ENCODE assay signal across 29 mouse cellular contexts in the genomic region with DNA sequence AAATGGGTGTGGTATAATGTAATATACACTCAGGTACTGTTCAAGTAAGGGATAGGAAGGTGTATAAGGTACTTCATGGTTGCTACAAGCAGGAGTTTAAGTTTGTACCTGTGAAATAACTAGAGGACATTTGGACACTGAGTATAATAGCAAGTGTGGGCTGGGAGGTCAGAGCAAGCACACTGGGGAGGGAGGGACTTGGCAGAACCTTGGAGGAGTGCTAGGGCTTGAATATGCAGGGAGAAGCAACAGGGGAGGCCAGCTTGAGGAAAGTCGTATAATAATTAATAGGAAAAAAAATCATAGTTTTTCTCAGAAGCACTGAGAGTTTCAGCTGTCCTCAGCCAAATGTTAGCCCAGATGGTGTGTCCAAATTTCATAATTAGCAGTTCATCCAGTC.
A peak's percentile ranks its signal among the peaks of the same experiment; 100 is the strongest.
DNase-seq lines count a peak whose midpoint lies in the region; ATAC-seq lines count a peak whose summit lies in the region.
"Had no signal": no experiment of that assay in that cellular context is flagged by ENCODE, and none has a peak within 500 bp of the region (broad histone marks: within the 10 kb centered on the region; RNA-seq: fewer than 3 reads in every experiment).

No protein-coding gene starts in this region.

- H3K9me3 ChIP-seq in kidney, embryonic 16.5 days (ENCODE audit: low read length) = no peaks in the 10 kb centered on the region
- H3K9me3 ChIP-seq: embryonic facial prominence, embryonic 15.5 days; forebrain, embryonic 15.5 days; G1E; heart, embryonic 12.5 days; limb, embryonic 12.5 days; midbrain, embryonic 15.5 days; neural tube, embryonic 13.5 days had no signal

- 50% methylated on average over 1 of the region's 1 CpGs for WGBS in kidney, embryonic 16.5 days

- H3K4me1 ChIP-seq in kidney, embryonic 16.5 days (ENCODE audit: insufficient read depth, low read length) = no peaks in the 10 kb centered on the region
- H3K4me1 ChIP-seq: embryonic facial prominence, embryonic 15.5 days; forebrain, embryonic 15.5 days; heart, embryonic 12.5 days; limb, embryonic 12.5 days; midbrain, embryonic 15.5 days; neural tube, embryonic 13.5 days had no signal

- ATAC-seq in kidney, embryonic 16.5 days (ENCODE audit: low FRiP score, low TSS enrichment) = no peak
- ATAC-seq: forebrain, embryonic 15.5 days; inflammation-experienced regulatory T-cells, adult 6 months; liver, postnatal 0 days; lung, postnatal 0 days; midbrain, embryonic 15.5 days; Patski had no signal

- no peaks in the 10 kb centered on the region for H3K36me3 ChIP-seq in kidney, embryonic 16.5 days (ENCODE audit: insufficient read depth, low read length)
- H3K36me3 ChIP-seq: embryonic facial prominence, embryonic 15.5 days; forebrain, embryonic 15.5 days; G1E; heart, embryonic 12.5 days; limb, embryonic 12.5 days; midbrain, embryonic 15.5 days; neural tube, embryonic 13.5 days had no signal

- no peak overlapping the region for H3K9ac ChIP-seq in kidney, embryonic 16.5 days (replicated peaks; ENCODE audit: low read length)
- H3K9ac ChIP-seq: embryonic facial prominence, embryonic 15.5 days; forebrain, embryonic 15.5 days; heart, embryonic 12.5 days; limb, embryonic 12.5 days; liver, postnatal 0 days; midbrain, embryonic 15.5 days; neural tube, embryonic 13.5 days had no signal

- H3K4me2 ChIP-seq in kidney, embryonic 16.5 days (replicated peaks; ENCODE audit: low read depth, low read length) = no peak overlapping the region
- H3K4me2 ChIP-seq: embryonic facial prominence, embryonic 15.5 days; forebrain, embryonic 15.5 days; heart, embryonic 12.5 days; limb, embryonic 12.5 days; liver, embryonic 11.5 days; midbrain, embryonic 15.5 days; neural tube, embryonic 13.5 days had no signal

- H3K27me3 ChIP-seq in kidney, embryonic 16.5 days (ENCODE audit: insufficient read depth, low read length) = no peaks in the 10 kb centered on the region
- H3K27me3 ChIP-seq: CH12.LX; embryonic facial prominence, embryonic 15.5 days; forebrain, embryonic 15.5 days; heart, embryonic 12.5 days; limb, embryonic 12.5 days; midbrain, embryonic 15.5 days; neural tube, embryonic 13.5 days had no signal

- no peak overlapping the region for H3K27ac ChIP-seq in kidney, embryonic 16.5 days (ENCODE audit: low read length)
- H3K27ac ChIP-seq: embryonic facial prominence, embryonic 15.5 days; forebrain, embryonic 15.5 days; limb, embryonic 12.5 days; macrophage; midbrain, embryonic 15.5 days; neural tube, embryonic 13.5 days had no signal

- no peak overlapping the region for H3K4me3 ChIP-seq in kidney, embryonic 16.5 days (ENCODE audit: low read length)
- H3K4me3 ChIP-seq: embryonic facial prominence, embryonic 15.5 days; forebrain, embryonic 15.5 days; heart, embryonic 12.5 days; limb, embryonic 12.5 days; midbrain, embryonic 15.5 days; myocyte; neural tube, embryonic 13.5 days had no signal

- intact Hi-C loops in left cerebral cortex, postnatal 36 days (cut with DNase I) = no loop called here

- peak; percentile 53 for DNase-seq in kidney, adult 11 months
- peak; percentile 14 for DNase-seq in cerebellum, adult 11-12 months
- peak; percentile 3 for DNase-seq in cerebellum, adult 8-10 months
- peak; percentile 32 to 60 for DNase-seq in kidney, postnatal 25 days
- DNase-seq in gastrocnemius, postnatal 4 days (ENCODE audit: low spot score in 2 of 2) = no peak
- no peak for DNase-seq in left cerebral cortex, postnatal 36 days (ENCODE audit: low spot score in 2 of 2)
- DNase-seq: adrenal gland, adult 8-10 months; B cell, adult 2 months; heart, adult 11 months; heart, postnatal 10 days; liver, postnatal 0 days; retina, postnatal 1 day; right cerebral cortex, postnatal 25 days; spleen, adult 18-20 months had no signal

Comparison
In these comparisons a context has a peak if more than half of its experiments do, and no peak if none do; other contexts are left out.
1. DNase-seq: peak in kidney, adult 11 months (single experiment), cerebellum, adult 11-12 months (single experiment), cerebellum, adult 8-10 months (single experiment) and kidney, postnatal 25 days (2 of 2); none in gastrocnemius, postnatal 4 days (0 of 2) and left cerebral cortex, postnatal 36 days (0 of 2).